Mouse (Mus musculus) spleen, adult 12 weeks (tissue): Measurements from ENCODE around the gene Focad.

Experiments
- DNase-seq: peaks from one replicate; pipeline ENCODE4 v3.0.0; 2022; ENCODE audit warnings: low spot score

Focad gene

DNA sequence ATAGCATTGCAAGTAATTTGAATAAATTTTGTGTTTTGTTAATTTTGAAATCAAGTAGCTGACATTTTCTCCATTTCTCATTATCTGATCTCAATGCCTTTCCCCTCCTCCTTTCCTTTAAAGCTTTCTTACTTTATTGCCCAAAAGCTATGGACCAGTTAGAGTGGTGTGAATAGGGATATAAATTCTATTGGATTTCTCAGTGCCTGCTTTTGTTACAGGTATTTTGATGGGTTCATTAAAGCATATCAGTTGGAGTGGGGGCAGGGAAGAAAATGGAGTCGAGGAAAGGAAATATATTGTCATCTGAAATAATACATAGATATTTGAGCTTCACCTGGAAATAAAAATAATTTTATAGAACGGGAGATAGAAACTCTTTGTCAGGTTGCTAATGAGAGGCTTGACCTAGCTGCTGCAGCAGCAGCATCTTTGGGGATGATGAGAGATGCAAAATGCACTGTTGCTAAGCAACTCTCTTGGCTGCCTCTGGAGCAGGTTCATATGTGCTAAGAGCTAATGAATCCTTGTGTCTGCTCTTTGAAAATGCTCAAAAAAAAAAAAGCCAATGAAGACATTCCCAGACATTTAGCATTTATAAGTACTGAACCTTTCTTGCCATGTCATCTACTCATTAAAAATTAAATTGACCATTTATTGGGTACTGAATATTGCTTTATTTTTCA is 116.9 kb downstream of the Focad start:
- DNase-seq = no peak

DNA sequence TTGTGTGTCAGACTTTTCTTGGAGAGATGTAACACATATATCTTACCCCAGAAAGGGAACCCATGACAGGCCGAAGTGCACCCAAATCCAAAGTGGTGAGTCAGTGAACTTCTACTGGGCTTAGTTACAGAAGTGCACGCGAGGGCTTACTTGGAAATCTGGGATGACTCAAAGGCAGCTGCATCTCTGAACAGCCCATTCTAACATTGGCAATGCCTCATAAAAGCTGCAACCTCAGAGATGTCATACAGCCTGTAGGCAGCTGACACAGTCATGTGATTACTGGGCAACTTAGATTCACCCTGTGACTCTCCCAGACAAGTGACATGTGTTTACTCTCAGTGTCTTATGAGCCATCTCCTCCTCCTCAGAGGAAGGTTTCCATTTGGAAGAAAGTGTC is 119.5 kb downstream of the Focad start:
- no peak for DNase-seq

DNA sequence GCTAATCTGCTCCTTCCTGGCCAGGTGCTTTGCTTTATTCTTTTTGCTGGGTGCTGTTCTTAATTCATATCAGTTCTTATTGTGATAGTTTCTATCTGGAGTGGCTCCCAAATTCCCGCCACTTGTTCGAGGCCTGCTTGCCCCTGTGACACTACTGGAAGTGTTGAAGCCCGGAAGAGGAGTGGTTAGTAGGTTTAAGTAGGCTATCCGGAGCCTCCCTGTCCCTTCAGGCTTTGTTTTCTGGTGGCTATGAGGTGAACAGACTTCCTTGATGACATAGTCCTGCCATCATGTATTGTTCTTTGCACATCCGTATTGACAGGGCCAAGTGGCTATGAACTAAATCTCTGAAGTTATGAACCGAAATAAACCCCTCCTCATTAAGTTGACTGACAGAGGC is 123.9 kb downstream of the Focad start:
- no peak for DNase-seq

DNA sequence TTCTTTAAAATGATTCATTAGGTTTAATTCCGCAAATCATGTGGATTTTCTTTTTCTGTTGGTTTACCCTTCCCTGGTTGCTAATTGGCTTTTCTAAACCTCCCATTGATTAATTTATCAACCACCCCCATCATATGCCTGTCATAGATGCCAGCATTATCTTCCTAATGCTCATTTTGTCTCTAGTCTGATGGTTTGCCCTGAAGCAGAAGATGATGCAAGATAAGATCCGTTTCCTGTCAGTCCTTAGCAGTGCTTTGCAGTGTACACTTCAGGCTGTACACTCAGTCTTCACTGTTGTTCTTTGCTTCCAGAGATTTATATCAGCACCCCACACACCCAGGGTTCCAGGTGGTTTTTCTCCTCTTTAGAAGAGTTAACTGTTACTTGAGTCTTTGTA is 124.4 kb downstream of the Focad start:
- no peak for DNase-seq

DNA sequence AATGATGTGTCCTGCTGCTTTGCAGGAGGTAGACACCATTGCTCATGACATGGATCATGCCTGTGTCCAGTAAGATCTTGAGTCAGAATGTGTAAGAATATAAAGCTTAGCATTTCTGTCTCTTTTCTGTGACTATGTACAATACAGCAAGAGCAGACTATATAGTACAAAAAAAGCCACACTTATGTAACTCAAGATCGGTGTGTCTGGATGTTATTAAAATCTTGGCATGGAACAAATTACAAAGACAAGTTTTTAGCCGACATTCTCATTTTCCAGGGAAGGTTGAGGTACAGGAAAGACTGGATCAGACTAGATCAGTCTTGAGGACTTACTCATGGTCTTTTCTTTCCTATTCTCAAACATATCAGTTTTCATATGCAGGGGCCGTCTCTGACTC is 136.9 kb downstream of the Focad start:
- DNase-seq = no peak

DNA sequence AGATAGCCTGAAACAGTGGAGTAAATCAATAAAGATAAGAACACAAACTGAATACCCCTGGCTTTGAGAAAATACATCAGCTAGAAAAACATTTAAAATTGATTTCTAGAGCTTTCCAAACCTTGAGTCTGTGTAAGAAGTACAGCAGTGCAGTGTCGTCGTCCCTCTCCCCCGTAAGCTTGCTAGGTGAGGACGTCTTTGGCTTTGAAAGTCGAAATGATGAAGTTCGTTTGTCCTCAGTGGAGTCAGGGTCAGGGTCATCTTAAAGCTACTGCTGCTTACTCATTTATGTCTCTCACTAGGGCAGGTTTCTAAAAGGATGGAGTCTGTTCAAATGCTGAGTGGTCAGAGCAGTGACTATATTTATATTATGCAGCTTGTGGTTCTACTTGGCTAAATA is 141.5 kb downstream of the Focad start:
- no peak for DNase-seq

DNA sequence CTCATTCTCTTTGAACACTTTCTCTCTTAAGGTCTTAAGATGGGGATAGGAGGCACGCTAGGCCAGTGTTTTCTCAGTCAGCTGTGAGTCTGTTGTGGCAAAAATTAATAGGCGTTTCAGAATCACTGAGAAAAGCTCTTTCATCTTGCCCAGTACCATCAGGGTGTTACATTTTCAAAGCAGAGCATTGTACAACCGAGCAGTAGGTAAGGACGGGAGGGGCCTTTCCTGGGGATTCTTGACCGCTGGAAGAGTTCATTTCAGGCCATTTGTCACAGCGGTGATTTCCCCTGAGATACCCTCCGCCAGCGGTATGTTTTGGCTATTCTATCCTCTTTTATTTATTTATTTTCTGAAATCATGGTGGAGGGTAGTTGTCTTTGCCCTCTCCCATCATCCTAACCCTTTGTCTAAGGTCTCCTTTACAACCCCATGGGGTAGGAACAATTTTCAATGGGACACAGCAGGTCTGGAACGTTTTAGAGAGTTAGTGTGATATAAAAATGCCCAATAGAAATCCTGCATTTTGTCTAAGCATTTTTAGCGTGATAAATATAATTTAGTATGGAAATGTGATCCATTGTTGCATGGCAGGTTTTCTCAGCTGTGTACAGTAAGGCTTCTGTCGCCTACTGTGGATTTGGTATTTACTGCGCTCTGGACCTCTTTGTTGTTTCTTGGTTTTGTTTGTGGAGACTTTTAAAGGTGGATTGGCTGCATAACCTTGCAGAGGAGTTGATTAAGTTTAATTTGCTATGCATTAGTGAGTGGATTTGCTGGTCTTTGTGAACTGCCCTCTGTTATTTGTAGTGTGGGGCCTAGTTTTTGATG is 142.7 kb downstream of the Focad start:
- DNase-seq = no peak

DNA sequence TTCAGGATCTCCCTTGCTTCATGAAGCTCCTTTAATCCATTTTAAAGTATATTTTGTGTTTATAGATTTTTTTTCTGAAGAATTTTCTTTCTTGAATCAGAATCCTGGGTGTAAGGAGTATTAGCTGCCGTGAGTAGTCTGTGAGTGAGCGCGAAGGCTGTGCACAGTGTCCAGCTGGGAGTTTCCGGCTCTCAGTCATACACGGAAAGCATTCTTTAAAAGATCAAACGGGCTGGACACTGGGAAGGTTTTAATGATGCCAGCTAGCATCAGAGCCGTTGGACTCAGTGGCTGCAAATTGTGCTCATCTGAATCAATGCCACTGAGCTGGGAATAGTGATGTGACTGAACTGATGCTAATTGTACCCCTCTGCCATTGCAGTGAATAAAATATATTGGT is 143.9 kb downstream of the Focad start:
- no peak for DNase-seq

DNA sequence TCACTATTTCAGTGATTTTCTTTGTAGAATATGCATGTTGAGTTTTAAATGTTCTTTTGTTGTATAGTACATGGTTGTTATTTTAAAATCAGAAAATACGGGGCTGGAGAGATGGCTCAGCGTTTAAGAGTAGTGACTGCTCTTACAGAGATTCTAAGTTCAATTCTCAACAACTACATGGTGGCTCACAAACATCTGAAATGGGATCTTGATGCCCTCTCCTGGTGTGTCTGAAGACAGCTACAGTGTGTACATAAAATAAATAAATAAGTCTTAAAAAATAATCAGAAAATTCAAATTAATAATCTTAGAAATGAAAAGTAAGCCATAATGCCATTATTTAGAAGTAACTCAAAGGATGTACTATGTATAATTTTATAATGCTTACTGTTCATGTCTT is 149.4 kb downstream of the Focad start:
- no peak for DNase-seq

DNA sequence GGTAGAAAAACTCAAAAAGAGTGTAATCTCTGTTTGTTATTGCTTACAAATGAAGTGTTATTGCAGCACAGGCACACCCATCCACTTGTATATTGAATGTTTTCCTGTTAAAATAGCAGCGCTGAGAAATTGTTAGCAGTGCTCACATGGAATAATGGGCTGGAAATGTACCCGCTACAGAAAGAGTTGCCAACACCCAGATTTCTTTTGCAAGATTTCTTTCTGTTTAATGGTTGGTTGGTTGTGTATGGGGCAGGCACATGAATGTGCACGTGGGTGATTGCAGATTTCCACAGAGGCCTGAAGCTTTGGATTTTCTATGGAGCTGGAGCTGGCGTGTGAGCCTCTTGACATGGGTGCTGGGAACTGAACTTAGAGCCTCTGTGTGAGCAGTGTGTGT is 151.1 kb downstream of the Focad start:
- DNase-seq = no peak

DNA sequence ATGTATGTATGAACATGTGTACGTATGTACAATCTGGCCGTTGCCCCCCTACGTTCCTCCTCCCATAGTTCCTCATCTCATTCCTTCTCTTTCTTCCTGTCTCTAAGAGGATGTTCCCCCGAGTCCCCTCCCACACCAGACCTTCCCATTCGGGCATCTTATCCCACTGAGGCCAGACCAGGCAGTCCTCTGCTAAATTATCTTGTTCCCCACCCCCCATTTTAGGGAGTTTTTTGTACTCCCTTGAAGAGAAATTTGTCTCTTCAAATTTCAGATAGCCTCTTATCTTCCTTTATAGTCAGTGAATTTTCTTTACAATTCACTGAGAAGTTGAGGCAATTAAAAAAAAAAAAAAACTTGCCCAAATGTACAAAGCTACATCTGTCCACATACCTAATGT is 166.9 kb downstream of the Focad start:
- no peak for DNase-seq

DNA sequence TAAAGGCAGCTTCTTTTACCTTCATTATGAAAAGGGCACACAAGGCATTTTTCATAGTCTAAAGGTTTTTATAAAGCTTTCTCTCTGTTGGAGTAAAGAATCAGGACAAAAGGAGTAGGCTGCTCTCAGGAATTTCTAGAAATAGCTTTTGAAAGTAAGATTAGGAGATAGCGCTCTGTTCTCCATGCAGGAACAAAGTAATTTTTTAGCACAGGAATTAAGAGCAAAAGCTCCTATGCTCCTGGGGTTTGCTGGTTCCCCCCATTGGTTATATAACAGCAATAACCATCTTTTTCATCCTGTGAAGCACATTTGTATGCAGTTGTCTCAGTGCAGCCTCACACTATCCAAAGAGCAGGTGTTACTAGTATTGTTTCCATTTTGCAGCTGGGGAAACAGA is 170.1 kb downstream of the Focad start:
- DNase-seq = no peak

DNA sequence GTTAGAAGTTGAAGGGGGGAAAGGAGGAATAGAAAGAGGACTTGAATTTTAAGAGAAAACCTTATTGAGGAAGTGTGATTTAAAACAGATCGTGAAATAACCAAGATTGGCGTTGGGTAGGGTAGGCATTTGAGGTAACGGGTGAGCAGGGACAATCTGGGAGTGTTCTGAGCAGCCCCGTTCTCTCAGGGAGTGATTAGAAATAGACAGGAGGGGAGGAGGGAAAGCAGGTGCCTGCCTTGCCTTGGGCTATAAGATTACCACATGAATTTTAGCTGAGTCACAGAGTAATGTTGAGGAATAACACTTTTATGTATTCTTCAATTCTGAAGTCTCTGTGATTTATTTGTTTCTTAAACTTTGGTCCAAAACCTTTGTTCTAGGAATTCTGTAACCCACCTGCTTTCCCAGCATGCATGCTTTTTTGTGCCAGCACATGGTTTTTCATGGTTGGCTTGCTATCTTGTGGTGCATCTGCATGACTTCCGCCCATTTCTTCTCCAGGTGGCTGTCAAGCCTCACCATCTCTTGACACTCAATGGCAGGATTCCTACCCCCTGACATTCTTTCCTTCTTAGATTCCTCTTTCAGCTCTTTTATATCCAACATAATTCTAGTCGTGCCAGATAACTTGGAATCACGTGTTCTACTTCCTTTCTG is 176.1 kb downstream of the Focad start:
- no peak for DNase-seq

DNA sequence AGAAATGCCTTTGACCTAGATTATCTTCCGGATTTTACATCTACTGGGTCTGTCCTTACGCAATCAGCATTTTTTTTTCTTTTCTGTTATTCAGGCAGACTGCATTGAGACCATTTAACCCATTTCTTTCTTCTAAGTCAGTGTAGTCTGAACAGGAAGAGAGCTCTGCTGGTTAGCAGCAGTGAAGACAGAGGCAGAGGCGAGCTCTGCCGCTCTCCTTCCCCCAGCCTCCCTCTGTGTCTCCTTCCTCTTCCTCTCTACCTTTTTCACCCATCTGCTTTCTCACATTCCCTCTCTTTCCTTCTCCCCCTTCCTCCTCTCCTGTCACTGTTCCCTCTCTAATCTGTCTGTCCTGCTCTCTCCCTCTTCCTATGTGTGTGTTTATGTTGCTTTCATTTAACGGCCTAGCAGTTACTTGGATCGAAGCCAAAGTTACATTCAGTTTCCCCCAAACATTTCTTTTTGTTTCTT is 181.2 kb downstream of the Focad start:
- DNase-seq = no peak

DNA sequence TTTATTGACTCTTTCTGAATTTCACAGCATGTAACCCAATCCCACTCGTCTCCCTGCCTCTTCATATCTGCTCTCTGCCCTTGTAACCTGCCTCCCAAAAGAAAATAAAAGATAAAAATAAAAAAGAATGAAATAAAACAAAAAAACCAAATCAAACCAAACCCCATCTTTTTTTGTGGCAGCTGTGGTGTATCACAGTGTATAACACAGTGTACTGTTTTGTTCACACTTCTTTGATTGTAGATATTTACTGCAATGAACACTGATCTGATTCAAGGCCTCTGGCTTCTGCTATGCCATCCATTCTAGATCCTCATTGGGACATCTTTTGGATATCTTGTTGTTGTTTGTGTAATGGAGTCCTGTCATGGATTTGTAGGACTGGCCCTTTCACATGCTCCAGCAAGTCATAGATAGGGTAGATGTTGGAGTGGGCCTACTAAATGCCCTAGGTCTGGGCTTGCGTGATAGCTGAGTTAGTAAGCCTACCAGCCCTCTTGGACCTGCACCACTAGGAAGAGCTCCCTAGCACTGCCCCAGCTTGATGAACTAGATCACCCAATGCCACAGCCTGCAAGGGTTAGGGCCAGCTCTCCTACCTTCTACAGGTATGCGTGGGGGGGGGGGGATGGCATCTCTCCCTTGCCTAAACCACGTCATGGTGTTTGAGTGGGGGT is 181.8 kb downstream of the Focad start:
- no peak for DNase-seq

DNA sequence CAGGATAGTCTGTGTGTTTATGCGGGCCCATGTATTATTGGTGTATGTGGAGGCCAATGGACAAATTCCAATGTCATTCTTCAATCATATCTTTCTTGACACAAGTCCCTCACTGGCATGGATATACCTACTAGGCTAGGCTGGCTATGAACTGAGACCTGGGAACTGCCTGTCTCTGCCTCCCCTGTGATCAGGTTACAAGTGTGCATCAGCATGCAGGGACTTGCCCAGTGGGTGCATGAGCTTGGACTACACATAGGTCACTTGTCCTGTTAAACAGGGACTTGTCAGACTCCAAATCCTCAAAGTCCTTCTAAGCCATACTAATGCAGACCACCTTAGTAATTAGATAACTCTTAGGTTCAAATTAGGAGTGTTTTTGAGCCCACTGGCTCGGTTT is 184.1 kb downstream of the Focad start:
- no peak for DNase-seq

DNA sequence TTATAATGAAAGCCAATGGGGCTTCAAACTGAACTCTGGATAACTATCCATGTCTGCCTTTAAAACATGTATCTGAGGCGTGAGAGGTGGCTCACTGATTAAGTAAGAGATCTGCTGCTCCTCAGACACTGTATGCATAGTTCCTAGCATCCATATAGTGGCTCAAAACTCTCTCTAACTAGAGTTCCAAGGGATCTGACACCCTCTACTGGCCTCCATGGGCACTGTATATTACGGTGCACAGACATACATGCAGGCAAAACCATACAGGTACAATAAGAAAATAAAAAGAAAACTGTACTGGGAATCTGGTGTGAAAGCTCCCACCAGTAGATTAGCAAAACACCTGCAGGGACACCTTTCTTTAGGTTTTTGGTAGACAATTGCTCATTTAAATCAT is 186.1 kb downstream of the Focad start:
- DNase-seq = no peak

DNA sequence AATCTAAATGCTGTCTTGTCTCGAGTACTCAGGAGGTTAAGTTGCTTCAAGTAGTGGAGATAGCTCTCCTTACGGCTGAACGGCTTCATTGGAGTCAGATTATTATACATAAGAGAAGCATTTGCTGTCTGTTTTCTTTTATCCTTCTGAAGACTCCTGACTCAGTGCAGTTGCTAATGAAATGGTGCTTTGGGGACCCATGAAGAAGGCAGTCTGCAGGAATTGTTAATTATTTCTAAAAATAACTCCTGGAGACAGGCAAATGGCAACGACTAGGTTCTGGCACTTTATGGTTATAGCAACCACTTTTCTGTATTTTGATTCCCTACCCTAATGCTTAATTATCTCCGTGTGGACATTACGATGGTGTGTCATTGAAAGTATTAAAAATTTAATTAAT is 201.1 kb downstream of the Focad start:
- DNase-seq = no peak

DNA sequence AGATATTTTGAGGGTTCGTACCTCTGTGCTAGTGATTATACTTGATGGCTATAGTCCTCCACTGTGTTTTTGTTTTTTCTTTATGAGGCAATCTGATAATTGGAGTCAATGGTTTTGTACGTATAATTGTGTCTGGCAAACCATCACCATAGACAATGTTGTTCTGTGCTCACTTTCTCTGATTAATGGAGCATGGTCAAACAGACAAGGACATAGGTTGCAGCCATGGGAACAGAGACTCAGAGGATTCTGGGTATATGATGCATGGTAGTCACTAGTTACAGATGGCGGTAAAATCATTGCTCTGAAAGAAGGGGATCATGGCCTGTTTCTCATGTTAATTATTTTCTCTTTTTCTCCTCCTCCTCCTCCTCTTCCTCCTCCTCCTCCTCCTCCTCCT is 205.1 kb downstream of the Focad start:
- DNase-seq = no peak

DNA sequence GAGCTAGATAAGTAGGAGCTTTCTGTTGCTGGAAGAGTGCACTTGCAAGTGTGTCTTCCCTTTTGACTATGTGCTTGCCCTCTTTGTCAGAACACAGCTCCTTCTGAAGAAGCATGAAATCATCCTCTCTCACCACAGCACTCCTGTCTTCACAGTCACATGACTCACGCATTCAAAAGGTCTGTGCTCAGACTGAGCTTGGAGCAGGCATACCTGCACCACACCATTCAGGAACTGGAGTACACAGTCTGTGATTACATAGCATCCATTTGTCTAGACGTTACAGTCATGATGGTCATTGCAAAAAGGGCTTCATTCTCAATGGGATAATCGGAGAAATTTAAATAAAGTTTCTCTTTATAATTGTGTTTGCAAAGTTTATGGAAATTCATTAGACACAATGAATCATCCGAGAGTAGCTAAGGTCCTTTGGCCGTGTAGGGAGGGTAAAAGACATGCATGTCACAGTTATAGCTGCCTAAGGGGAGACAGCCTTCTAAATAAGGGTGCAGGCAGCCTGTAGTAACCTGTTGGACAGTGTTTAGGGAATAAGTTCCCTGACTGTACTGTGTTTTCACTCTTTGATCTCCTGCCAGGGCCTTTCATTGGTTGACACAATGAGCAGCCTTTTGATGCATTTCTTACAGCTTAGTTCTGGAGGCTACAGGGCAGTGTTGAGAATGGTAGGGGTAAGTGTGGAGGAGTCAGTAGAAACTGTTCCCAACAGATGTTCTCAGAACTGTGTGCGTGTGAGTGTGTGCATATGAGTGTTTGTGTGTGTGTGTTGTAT is 206.6 kb downstream of the Focad start:
- no peak for DNase-seq

DNA sequence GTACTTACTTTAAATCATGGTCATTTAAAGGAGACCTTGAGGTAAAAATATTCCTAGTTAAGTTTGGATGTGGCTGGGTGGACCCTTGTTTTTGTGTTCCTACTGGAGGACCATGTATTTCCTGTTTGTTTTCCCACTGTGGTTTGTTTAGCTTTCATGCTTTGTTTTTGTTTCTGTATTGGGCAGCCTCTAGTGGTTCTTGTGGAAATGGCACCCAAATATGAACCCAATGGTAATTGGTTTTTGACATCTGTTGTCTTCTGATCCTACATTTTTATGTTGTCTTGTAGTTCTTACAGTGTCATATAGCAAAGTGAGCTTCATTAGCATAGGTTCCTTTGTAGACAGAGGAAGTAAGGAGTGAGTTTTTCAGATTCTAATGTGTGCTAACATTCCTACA is 207.9 kb downstream of the Focad start:
- DNase-seq = no peak

DNA sequence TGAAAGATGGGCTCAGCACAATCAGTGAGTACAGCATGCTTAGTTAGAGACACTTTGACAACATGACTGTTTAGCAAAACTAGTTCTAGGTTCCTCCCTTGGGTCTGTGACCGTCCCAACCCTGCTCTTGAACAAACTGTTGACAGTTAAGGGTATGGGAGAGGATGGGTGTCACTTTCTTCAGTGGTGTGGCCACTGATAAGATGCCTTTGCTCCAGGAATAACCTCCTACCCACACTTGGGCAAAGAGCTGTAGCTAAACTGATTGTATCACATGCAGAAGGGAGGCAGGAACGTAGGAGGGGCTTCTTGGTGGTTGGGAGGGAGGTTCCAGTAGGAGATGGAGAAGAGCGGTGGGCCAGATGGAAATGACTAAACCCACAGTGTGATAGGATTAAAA is 213.3 kb downstream of the Focad start:
- no peak for DNase-seq
